Mouse (Mus musculus) G1E (cell line): ENCODE data around the gene Sytl3. TPM values are rescaled to one million over a fixed set of nuclear protein-coding genes. Genes with fewer than 3 reads are reported as not detected.
"Not testable (repeated sequence)": the region's sequence is repeated elsewhere in the genome, so short reads cannot be mapped to it uniquely, and the experiment has no call there.

Experiments
- ATAC-seq: 2 replicates; pipeline ENCODE4 v1.8.0; 2016; ENCODE audit warnings: mild to moderate bottlenecking; ENCODE audit not compliant: insufficient number of reproducible peaks, poor library complexity, low FRiP score, severe bottlenecking; ENCODE audit errors: extremely low read depth
- DNase-seq: peaks from one replicate; pipeline ENCODE4 v3.0.0; 2012; ENCODE audit warnings: low spot score
- H3K27me3 ChIP-seq: 2 replicates; pipeline ENCODE4 v1.6.1; 2012; ENCODE audit warnings: mild to moderate bottlenecking, low read length, inconsistent platforms; ENCODE audit not compliant: insufficient read depth
- H3K36me3 ChIP-seq: replicated peaks from 2 replicates; pipeline ENCODE3; 2012; ENCODE audit warnings: mild to moderate bottlenecking, inconsistent platforms
- H3K4me1 ChIP-seq: 2 replicates; pipeline ENCODE4 v1.6.1; 2012; ENCODE audit warnings: low read depth, low read length, inconsistent platforms, mixed read lengths; ENCODE audit not compliant: insufficient read depth
- H3K4me3 ChIP-seq: 2 replicates; pipeline ENCODE4 v1.5.1; 2012; ENCODE audit warnings: low read depth, mild to moderate bottlenecking, inconsistent platforms, low read length, moderate library complexity, mixed read lengths
- H3K9me3 ChIP-seq: replicated peaks from 2 replicates; pipeline ENCODE4 v1.6.1; 2012; ENCODE audit warnings: inconsistent platforms
- CTCF ChIP-seq: IDR thresholded peaks from 2 replicates; pipeline ENCODE4 v1.5.1; 2012; ENCODE audit warnings: low read depth, low read length, inconsistent platforms, mixed read lengths
- polyA plus RNA-seq: library from polyadenylated mRNA; stranded (reverse); fragments of >175 nt; gene quantifications from 2 replicates; pipeline ENCODE4 v1.2.3, GENCODE M21; 2012
- total RNA-seq, 2 experiments: library from RNA; stranded (forward) in 1 of 2; stranded (reverse) in 1 of 2; fragments of 200-1000 nt in 1 of 2; fragments of >200 nt in 1 of 2; fragmentation: Nextera tagmentation in 1 of 2; gene quantifications; 2 replicates each; pipeline ENCODE4 v1.2.3; 2014 to 2017

Gene Sytl3
- total and polyA plus RNA-seq, 3 experiments, result 1.3 TPM; not detected in 2

DNA sequence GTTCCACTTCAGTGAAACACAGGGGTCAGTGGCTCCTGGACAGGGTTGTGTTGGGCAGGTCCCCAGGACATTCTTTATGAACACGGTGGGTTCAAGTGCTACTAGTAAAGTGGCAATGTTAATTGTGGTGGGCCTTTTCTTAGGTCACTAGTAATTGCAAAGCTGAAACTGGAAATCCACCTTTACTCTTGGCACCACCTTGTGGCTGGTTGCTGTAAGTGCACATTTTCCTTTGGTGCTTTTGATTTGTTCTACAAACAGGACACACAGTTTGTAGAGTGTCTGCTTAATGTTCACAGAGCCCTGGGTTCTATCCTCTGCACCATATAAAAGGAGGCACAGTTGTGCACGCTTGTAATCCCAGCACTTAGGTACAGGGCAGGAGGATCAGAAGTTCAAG lies 32.7 kb downstream of the Sytl3 start:
- H3K4me3 ChIP-seq, H3K9me3 ChIP-seq, H3K27me3 ChIP-seq, DNase-seq, H3K36me3 ChIP-seq, H3K4me1 ChIP-seq: not testable (repeated sequence)
- peak; percentile 15; the same call in 1 of the 2 replicates for ATAC-seq
- TF ChIP-seq CTCF, result peak; percentile 38; the same call in 1 of the 2 replicates

DNA sequence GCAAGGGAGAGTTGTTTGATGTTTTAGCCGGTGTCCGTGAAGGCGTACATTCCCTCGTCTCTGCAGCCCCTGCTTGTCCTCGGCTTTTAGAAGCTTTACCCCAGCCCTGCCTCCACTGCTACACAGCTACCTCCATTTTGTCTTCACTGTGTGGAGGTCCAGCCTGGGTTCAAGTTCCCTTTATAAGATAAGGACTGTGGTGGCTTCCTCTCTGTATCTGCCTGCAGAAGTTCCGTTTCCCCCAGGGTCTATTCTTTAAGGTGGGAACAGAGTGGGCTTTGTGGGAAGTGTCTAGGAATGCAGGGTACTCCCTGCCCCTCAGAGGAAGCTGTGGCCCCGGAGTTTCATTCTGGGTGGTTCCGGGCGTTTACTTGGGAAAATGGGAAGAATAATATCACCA lies 36.8 kb downstream of the Sytl3 start:
- not testable (repeated sequence) for ATAC-seq, DNase-seq, H3K27me3 ChIP-seq, H3K4me3 ChIP-seq, H3K4me1 ChIP-seq, H3K36me3 ChIP-seq, H3K9me3 ChIP-seq

DNA sequence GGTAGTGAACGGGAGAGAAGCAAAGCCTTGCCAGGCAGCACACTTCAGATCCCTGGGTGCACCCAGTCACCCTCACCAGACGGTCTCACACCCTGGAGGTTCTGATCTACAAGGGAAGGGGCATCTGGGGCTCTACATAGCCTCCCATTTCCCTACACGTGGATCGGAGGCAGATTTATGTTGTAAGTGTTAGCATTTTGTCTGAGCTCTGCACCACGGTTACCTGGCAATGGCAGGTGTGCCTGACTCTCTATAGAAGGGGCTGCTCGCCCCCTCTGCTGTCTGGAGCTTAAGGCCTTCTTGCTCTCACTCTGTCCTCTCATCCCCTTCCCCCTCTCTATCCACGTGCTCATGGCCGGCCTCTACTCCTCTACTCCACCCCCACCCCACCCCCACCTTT lies 37.6 kb downstream of the Sytl3 start:
- not testable (repeated sequence) for H3K27me3 ChIP-seq, H3K4me1 ChIP-seq, DNase-seq, ATAC-seq, H3K9me3 ChIP-seq, H3K36me3 ChIP-seq, H3K4me3 ChIP-seq

DNA sequence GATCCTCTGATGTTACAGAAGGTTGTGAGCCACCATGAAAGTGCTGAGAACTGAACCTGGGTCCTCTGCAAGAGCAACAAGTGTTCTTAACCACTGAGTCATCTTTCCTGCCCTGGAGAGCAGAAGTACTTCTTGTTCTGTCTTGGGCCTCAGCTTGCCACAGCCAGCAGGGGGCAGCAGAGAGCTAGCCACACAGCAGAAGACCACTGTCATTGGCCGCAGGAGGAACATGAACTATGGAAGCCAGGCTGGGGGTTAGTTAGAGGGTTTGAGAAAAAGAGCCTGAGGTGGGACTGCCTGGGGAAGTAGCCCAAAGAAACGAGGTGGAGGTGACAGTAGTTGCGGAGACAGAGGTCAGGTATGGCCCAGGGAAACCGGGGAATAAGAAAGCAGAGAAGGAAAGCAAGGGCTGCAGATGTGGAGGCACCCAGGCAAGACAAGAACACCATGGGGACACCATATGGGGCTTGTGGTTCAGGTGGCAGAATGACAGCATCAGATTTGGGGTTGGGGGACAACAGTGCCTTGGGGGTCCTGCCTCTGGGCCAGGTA lies 38.4 kb downstream of the Sytl3 start:
- H3K4me3 ChIP-seq, H3K36me3 ChIP-seq, H3K4me1 ChIP-seq, H3K9me3 ChIP-seq, H3K27me3 ChIP-seq, DNase-seq: not testable (repeated sequence)
- 0 out of 2 replicates have a peak, but pooled peaks have one; percentile 13 for TF ChIP-seq CTCF
- peak; percentile 78 for ATAC-seq

DNA sequence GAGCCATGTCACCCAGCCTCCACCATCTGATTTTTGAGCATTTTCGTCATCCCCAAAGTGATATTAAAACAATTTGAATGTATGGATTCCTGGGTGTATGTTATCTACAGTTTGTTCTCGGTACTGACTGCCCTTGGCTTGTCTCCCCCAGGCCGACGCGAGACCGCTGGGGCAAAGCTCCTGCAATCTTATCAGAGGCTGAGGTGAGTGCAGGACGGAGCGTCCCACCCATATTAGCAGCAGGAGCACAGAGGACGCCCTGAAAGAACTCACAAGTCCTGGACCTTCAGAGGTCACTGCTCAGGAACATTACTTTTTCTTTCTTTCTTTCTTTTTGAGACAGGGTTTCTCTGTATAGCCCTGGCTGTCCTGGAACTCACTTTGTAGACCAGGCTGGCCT lies 40.6 kb downstream of the Sytl3 start:
- not testable (repeated sequence) for DNase-seq, H3K4me1 ChIP-seq, H3K9me3 ChIP-seq, H3K36me3 ChIP-seq, ATAC-seq, H3K4me3 ChIP-seq, H3K27me3 ChIP-seq

DNA sequence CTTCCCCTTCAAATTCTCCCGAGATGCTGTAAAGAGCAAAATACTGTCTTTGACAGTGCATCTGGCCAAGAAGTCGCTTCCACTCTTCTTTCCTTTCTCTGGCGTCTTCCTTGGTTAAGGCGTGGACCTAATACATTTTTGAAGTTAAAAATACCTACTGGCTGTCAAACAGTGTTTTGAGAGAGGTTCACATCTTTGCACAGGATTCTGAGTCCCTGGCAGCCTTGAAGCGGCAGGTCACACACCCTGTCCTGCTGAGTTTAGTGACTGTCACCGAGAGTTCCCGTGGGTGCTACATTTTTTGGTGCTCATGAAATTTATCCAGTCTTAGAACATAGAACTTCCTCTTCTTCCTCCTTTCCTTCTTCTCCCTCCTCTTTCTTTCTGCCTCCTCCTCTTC lies 41.2 kb downstream of the Sytl3 start:
- not testable (repeated sequence) for H3K9me3 ChIP-seq, H3K36me3 ChIP-seq

DNA sequence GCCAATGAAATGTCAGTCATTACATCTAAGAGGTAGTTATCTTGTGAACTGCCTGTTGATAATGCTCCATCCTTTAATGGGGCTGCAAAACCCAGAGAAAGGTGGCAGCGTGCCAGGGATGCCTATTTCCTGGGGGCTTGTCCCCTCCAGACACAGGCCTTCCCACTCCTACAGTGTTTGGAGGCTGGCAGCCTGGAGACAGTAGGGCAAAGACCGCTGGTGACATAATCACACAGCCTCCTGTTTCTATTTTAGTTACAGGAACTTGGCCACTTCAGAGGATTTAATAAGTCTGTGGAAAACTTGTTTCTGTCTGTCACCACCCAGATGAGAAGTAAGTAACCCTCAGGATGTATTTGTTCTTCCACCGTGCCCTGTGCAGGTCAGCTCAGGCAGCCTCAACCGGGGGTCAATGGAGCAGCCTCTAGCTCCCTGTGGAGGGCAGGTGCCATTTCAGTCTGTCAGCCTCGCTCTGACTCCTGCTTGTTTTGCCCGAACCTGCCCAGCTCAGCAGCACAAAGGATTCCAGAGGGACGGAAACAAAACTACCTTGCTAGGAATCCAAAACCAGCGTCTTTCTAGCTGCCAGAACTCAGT lies 43.8 kb downstream of the Sytl3 start:
- not testable (repeated sequence) for DNase-seq, H3K4me1 ChIP-seq, H3K9me3 ChIP-seq, ATAC-seq, H3K27me3 ChIP-seq, H3K4me3 ChIP-seq, H3K36me3 ChIP-seq

More for the DNA sequence above, 41.2 kb downstream of the Sytl3 start:
- not testable (repeated sequence) for ATAC-seq, H3K27me3 ChIP-seq, H3K4me3 ChIP-seq, H3K4me1 ChIP-seq, DNase-seq

DNA sequence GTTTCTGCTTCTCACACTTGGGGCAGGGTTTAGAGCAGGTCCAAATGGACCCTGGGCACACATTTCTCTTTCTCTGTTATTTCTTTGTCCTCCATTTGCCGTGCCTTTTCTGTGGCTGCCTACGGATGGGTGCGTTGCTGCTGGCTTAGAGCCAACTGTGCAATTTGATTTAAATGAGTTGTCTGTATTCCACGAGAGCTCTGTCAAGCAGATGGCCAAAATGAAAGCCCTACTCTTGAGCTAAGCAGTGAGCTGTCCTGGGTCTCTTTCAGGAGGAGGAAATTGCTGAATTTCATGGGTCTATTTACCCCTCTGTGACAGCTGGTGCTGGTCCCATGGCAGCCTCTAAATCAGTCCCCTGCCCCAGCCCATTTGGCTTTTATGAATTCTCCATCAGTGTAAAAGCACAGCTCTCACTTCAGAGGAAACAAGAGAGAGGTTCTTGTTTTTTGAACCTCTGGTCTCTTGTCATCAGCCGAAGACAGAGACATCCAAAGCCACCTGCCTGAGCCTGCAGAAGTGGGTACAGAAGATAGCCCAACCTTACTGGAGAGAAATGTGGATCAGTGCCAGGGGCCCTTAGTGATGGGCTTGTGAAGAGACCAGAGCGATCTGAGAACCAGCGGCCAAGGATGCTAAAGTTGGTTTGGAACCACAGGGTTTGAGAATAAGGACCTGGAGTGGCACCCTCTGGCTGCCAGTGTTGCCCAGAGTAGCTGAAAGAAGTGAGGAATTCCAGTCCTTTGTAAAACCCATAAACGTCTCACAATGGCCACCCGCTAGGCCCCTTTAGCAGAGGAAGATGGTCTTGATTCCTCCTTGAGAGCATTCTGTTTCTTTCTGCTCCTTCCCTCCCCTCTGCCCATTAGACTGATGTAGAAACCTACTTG lies 44.7 kb downstream of the Sytl3 start:
- not testable (repeated sequence) for H3K36me3 ChIP-seq, H3K27me3 ChIP-seq, ATAC-seq, DNase-seq, H3K9me3 ChIP-seq, H3K4me3 ChIP-seq, H3K4me1 ChIP-seq

DNA sequence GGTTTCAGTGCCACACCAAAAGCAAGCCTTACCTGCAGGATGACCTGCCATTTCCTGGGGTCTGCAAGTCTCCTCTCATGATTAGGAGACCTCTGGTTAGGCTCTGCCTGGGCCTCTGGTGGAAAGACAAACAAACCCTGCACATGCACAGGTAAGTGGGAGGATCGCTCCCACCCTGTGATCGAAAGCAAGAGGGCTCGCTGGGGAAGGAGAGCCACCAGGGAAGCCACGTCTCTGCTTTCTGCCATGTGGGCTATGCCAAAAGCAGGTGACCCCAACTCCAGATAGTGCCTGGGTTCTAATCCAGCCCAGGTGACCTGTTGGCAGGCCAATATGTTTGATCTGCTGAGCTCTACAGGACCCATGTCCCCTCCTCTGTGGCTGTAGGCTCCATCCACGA lies 47.6 kb downstream of the Sytl3 start:
- H3K36me3 ChIP-seq, H3K4me1 ChIP-seq, ATAC-seq, H3K27me3 ChIP-seq, H3K4me3 ChIP-seq, DNase-seq, H3K9me3 ChIP-seq: not testable (repeated sequence)

DNA sequence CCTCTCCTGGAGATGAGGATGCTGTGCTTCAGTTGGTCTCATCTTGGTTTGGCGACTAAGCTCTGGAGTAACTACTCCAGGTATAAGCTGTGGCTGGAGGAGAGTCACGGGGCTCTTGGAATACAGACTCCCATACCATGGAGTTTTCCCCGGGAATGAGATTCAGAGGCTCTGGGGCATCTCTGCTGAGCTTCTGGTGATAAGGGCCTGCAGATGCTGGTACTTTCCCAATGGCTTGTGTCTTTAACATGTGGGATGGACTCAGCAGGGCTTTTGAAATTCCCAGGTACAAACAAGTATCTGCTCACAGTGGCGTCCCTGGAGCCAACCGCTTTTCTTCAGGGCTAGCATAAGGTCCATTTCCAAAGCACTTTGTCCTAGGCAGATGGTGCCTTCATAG lies 48.5 kb downstream of the Sytl3 start:
- not testable (repeated sequence) for H3K9me3 ChIP-seq, H3K27me3 ChIP-seq, H3K36me3 ChIP-seq, H3K4me1 ChIP-seq, DNase-seq, ATAC-seq, H3K4me3 ChIP-seq

DNA sequence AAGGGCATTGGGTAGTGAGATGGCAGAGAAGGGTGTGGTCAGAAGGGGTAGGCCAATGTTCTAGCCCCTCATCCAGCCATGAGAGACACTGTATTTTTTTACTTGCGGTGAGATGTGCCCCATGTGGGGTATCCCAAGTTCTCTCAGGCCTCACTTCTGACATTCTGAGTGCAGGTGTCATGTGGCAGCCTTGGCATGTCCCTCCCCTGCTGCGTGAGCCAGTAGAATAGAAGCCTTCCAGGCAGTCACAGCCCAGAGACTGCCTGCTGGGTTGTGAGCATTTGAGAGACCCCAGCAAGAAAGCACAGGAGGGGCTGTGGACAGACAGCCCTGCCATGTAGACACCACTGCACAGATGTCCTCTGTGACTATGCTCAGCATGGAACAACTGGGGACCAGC lies 49.3 kb downstream of the Sytl3 start:
- H3K36me3 ChIP-seq, H3K9me3 ChIP-seq, DNase-seq, H3K4me3 ChIP-seq, H3K27me3 ChIP-seq, H3K4me1 ChIP-seq: not testable (repeated sequence)
- ATAC-seq, result peak; percentile 67; the same call in 1 of the 2 replicates
